Mouse (Mus musculus): ENCODE measurements around the gene Gm813. TPM values are rescaled to one million over a fixed set of nuclear protein-coding genes. Genes with fewer than 3 reads are reported as not detected.

Gm813 gene
- polyA plus RNA-seq, 1 experiment from 2014 or later, result not detected

- no peak for DNase-seq (ENCODE audit: low spot score)
Measured at GRCm38 (mm10) chr16:58607101-58607500, 9.7 kb downstream of the Gm813 start.

- DNase-seq (ENCODE audit: low spot score), result no peak
Measured at GRCm38 (mm10) chr16:58604680-58605079, 12.1 kb downstream of the Gm813 start.

DNA sequence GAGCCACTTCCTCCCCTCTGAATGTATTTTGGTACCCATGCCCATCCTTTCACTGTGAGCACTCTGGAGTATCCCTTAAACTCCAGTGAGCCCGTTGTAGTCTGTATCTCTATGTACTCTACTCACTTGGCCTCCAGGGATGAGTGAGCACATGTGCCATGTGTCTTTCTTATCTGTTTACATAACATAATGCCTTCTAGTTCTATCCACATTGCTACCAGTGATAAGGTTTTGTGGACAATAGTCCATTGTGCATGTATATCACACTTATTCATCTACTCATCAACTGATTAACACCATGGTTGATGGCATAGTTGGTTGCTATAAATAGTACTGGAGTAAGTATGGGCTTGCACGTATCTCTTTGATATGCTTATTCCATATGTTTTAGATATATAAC, 12.9 kb downstream of the Gm813 start:
- DNase-seq (ENCODE audit: low spot score), result no peak

GRCm38 (mm10) chr16:58600846-58601245, 15.9 kb downstream of the Gm813 start:
- no peak for DNase-seq (ENCODE audit: low spot score)

- DNase-seq (ENCODE audit: low spot score), result no peak
Measured at GRCm38 (mm10) chr16:58591299-58591698, 25.5 kb downstream of the Gm813 start.

DNA sequence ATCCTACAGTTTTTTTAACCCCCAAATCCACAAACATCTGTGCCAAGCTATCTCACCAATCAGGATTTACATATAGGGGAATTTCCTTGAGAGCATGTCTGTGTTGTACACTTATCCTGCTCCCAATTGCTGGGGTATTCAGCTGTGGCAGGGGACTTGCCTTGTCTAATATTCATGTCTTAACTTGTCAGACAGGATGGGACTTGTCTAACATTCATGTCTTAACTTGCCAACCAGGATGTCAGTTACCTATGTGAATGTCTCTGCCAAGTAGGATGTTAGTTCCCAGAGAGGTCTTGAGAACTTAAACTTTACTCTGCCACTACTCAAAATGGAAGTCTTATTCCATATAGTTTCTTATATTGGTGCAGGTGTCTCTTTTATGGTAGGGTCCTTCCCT, 27.3 kb downstream of the Gm813 start:
- DNase-seq (ENCODE audit: low spot score), result no peak

DNA sequence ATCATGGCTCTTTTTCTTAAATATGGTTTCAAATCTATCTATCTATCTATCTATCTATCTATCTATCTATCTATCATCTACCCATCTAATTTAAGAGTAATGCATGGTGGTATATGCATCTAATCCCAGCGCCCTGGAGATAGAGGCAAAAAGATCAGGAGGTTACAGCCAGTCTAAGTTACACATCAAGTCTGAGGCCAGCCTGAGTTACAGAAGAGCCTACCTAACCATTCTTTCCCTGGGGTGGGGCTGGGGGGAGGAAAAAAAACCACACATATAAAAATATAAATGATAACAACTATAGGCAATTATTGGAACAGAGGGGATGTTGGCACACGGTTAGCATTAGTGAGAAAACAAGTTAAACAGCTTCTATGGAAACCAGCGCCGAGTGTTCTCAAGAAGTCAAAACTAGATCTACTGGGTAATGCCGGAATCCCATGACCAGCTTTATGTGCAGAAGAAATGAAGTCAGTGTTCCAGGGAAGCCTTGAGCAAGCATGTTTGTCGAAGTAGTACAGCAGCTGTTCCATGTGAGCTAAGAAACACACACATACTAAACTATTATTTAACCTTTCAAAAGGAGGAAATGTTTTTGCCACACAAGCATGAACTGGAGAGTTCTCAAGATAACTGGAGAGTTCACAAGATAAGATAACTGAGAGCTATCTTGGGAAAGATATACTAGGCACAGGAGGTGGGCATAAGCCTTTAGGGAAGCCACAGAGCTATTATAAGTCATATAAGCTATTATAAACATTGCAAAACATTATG, 42.6 kb downstream of the Gm813 start:
- no peak for DNase-seq (ENCODE audit: low spot score)

DNA sequence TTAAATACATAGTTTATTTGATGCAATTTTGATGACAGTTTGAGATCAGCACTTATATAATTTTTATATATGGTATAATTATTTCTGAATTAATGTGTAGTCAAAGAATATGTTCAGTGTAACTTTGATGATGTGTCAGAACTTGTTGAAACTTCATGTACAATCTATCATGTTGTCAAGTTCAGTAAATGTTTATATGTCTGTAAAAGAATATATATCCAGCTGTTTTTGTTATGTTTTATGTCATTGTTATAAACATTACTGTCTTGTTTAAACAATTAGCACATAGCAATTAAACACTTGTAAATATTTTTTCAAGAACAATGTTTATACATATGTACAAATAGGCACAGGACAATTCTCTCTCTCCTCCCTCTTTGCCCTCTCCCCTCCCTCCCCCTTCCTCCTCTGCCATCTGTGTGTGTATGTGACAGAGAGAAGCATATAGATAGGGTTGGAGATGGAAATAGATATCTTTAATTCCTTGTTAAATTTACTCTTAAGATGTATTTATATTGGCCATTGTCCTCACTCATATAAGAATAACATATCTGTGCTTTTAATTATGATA, 46.0 kb downstream of the Gm813 start:
- no peak for DNase-seq (ENCODE audit: low spot score)

Other genes with a start within 250 kb of the Gm813 start
- 0.80 and 1.1 TPM in 2 replicates for gene Dcbld2, start 208.5 kb downstream of the Gm813 start, polyA plus RNA-seq (2015; fragmentation: Nextera tagmentation; extraction: Ambion mirVana)
- 18.7 and 20.4 TPM in 2 replicates for gene St3gal6, start 92.7 kb downstream of the Gm813 start, polyA plus RNA-seq (2015; fragmentation: Nextera tagmentation; extraction: Ambion mirVana)
- not detected in 2 replicates for gene E330017A01Rik, start 21.8 kb upstream of the Gm813 start, polyA plus RNA-seq (2015; fragmentation: Nextera tagmentation; extraction: Ambion mirVana)
- gene Cpox, start 53.3 kb upstream of the Gm813 start, polyA plus RNA-seq (2015; fragmentation: Nextera tagmentation; extraction: Ambion mirVana), result 15.9 and 16.3 TPM in 2 replicates
- 0.79 and 1.7 TPM in 2 replicates for gene Gpr15, start 102.1 kb upstream of the Gm813 start, polyA plus RNA-seq (2015; fragmentation: Nextera tagmentation; extraction: Ambion mirVana)
- 51.0 and 58.6 TPM in 2 replicates for gene Cldnd1, start 110.9 kb upstream of the Gm813 start, polyA plus RNA-seq (2015; fragmentation: Nextera tagmentation; extraction: Ambion mirVana)
- gene Olfr172, start 146.2 kb upstream of the Gm813 start, polyA plus RNA-seq (2015; fragmentation: Nextera tagmentation; extraction: Ambion mirVana), result not detected in 2 replicates
- gene Olfr173, start 183.3 kb upstream of the Gm813 start, polyA plus RNA-seq (2015; fragmentation: Nextera tagmentation; extraction: Ambion mirVana), result not detected in 2 replicates
- gene Olfr175-ps1, start 209.8 kb upstream of the Gm813 start, polyA plus RNA-seq (2015; fragmentation: Nextera tagmentation; extraction: Ambion mirVana), result not detected in 2 replicates